Mouse (Mus musculus) limb, embryonic 12.5 days (tissue): ENCODE data around the gene Alx1. TPM values are rescaled to one million over a fixed set of nuclear protein-coding genes. Genes with fewer than 3 reads are reported as not detected.

Experiments
- ATAC-seq: fragments of 200-750 bp; cut with Nextera tagmentation; 2 replicates; pipeline ENCODE4 v1.8.0; 2017; ENCODE audit warnings: low read depth, moderate TSS enrichment; ENCODE audit not compliant: insufficient number of reproducible peaks, insufficient read depth, low FRiP score, low TSS enrichment
- H3K27ac ChIP-seq: fragments of 300-500 bp; sonication (generic); 2 replicates; pipeline ENCODE4 v1.5.1; 2016; ENCODE audit warnings: mild to moderate bottlenecking, moderate library complexity
- H3K27me3 ChIP-seq: fragments of 300-500 bp; sonication (generic); 2 replicates; pipeline ENCODE4 v1.6.1; 2016; ENCODE audit warnings: mild to moderate bottlenecking, moderate library complexity
- H3K36me3 ChIP-seq: fragments of 300-500 bp; sonication (generic); 2 replicates; pipeline ENCODE4 v1.6.1; 2016; ENCODE audit warnings: mild to moderate bottlenecking, moderate library complexity
- H3K4me1 ChIP-seq: fragments of 300-500 bp; sonication (generic); replicated peaks from 2 replicates; pipeline ENCODE4 v1.6.1; 2016
- H3K4me2 ChIP-seq: fragments of 300-500 bp; sonication (generic); 2 replicates; pipeline ENCODE4 v1.6.1; 2016; ENCODE audit warnings: mild to moderate bottlenecking, moderate library complexity
- H3K4me3 ChIP-seq: fragments of 300-500 bp; sonication (generic); replicated peaks from 2 replicates; pipeline ENCODE4 v1.5.1; 2016; ENCODE audit warnings: mild to moderate bottlenecking
- H3K9ac ChIP-seq: fragments of 300-500 bp; sonication (generic); replicated peaks from 2 replicates; pipeline ENCODE4 v1.6.1; 2016; ENCODE audit warnings: mild to moderate bottlenecking, moderate library complexity
- H3K9me3 ChIP-seq: fragments of 300-500 bp; sonication (generic); 2 replicates; pipeline ENCODE4 v1.6.1; 2016; ENCODE audit warnings: mild to moderate bottlenecking, moderate library complexity
- WGBS: fragments of 180-500 bp; shearing (Covaris S2); methylation state at CpG from one replicate; pipeline ENCODE4 v1.1.7; 2016; 5-methylcytosine and 5-hydroxymethylcytosine counted together
- polyA plus RNA-seq: library from polyadenylated mRNA; unstranded; fragments of >200 nt; fragmentation: Nextera tagmentation; extraction: Ambion mirVana; gene quantifications from 2 replicates; pipeline ENCODE4 v1.2.1, GENCODE M21; 2016

Gene Alx1
- polyA plus RNA-seq, 1 experiment from 2014 or later = 4.1 TPM

DNA sequence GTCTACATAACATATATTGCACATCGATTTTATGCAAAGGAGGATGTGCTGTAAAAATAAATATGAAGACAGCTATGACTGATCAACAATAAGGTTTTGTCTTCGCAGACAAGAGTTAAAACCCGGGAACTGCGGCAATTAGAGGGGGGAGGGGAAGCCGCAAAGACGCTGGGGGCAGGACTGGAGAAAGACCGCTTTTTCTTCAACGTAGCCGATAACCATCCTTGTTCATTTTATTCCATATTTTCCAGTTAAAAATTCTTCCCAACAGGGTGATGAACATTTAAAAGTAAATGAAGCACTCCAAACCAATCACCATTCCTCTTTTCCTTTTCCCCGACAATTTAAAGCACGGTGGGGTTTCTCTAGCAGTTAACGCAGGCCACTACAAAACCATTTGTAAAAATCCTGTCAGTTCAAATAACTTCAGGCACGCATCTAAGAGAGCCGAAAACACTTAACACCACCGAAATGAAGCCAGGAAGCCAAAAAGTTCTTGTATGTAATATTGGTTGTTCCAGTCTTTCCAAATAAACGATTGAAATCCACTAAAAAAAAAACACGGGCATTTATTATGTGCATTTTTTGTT lies 3.3 kb downstream of the Alx1 start:
- H3K9me3 ChIP-seq = no peaks in the 10 kb centered on the region
- H3K4me3 ChIP-seq = peak overlapping the region; percentile 42
- WGBS = under 1% methylated on average over 17 of the region's 17 CpGs
- peak overlapping the region; percentile 65 for H3K4me2 ChIP-seq
- H3K27me3 ChIP-seq = peaks cover 52% of the 10 kb centered on the region
- no peaks in the 10 kb centered on the region for H3K36me3 ChIP-seq
- H3K4me1 ChIP-seq = peaks cover 18% of the 10 kb centered on the region
- no peak overlapping the region for H3K27ac ChIP-seq
- no peak for ATAC-seq
- no peak overlapping the region for H3K9ac ChIP-seq

DNA sequence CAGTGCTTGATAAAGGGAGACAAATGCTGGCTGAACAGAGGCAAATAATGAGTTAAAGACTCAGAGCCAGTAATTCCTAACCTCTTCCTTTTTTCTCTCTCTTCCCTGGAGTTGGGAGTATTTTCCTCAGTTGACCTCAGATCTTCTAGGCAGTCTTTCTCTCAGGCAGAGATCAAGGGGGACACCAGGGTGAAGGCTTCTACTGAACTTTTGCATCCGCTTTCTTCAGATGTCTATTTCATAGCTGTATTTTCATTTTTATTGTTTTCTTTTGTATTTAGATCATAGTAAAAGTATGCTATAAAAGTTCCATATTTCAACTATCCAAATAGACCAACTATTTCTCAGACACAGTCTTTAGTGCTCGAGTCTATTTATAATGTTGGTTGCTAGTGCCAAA lies 27.5 kb downstream of the Alx1 start:
- ATAC-seq = no peak
- Histone ChIP-seq H3K4me1 (0 out of 2 replicates have a peak, but pooled peaks cover 5% of the 10 kb centered on the region), H3K27me3 (no peaks in the 10 kb centered on the region), H3K9me3 (no peaks in the 10 kb centered on the region), H3K4me3 (no peak overlapping the region), H3K4me2 (no peak overlapping the region), H3K9ac (no peak overlapping the region), H3K36me3 (no peaks in the 10 kb centered on the region), H3K27ac (no peak overlapping the region)
- WGBS = 82% methylated on average over 2 of the region's 2 CpGs

DNA sequence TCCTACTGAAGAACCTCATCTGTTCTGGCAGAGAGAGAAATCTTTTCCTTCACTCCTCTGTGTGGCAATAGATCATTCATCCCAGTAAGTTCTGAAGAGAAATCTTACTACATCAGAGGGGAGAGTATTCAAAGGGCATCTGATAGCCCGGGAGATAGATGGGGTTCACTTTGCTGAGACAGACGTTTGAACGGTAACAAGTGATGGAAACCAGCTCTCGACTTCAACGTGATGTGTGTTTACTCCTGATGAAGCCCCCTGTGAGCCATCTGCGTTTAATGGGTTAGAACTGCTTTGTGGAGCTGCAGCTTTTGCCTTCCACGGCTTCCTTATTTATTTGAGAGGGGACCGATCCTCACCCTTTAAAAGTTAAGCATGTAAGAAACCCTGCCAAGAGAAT lies 29.1 kb downstream of the Alx1 start:
- 11% methylated on average over 8 of the region's 8 CpGs for WGBS
- H3K9ac ChIP-seq = no peak overlapping the region

DNA sequence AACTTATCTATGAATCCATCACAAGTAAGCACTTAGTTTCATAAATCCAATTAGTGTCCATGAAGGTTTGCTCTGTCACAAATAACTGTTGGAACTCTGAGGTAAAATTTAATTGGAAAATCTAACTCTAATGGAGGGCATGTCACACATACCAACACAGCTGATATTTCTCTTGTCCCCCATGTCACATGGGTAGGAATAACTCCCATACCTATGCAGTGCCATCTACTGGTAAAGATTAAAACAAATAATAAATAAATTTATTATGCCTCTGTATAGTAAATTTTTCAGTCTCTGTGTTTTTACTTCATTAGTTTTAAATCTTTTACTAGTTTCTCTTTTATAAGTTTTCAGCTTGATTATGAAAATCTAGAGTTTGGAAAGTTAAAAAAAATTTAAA lies 30.4 kb downstream of the Alx1 start:
- no peak overlapping the region for H3K4me3 ChIP-seq
- no peak overlapping the region for H3K9ac ChIP-seq
- no peak for ATAC-seq
- H3K4me2 ChIP-seq = no peak overlapping the region
- H3K27me3 ChIP-seq = no peaks in the 10 kb centered on the region
- H3K9me3 ChIP-seq = no peaks in the 10 kb centered on the region
- H3K4me1 ChIP-seq = 0 out of 2 replicates have a peak, but pooled peaks cover 5% of the 10 kb centered on the region
- H3K27ac ChIP-seq = no peak overlapping the region
- H3K36me3 ChIP-seq = no peaks in the 10 kb centered on the region

More for the DNA sequence above, 29.1 kb downstream of the Alx1 start:
- H3K4me3 ChIP-seq = no peak overlapping the region
- peak overlapping the region; percentile 43 for H3K4me2 ChIP-seq
- H3K27me3 ChIP-seq = no peaks in the 10 kb centered on the region
- H3K4me1 ChIP-seq = 0 out of 2 replicates have a peak, but pooled peaks cover 5% of the 10 kb centered on the region
- no peaks in the 10 kb centered on the region for H3K9me3 ChIP-seq
- no peaks in the 10 kb centered on the region for H3K36me3 ChIP-seq
- ATAC-seq = no peak
- H3K27ac ChIP-seq = no peak overlapping the region

DNA sequence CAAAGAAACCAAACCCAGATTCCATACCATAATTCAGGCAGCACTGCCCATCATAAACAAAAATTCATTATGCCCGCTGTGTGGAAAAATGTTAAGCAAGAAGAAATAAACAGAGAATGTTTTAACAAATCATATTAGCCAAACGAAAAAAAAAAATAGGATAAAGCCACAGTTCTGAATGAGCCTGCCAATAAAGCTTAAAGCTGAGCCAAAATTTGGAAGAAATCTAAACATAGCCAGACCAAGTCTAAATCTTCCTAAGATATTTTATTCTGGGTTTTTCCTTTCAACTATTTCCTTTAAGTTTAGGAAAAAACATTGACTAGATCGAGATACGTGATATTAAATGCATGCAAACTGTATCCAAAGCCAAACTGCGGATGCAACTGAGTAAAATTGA lies 54.9 kb downstream of the Alx1 start:
- Histone ChIP-seq H3K4me2 (no peak overlapping the region), H3K9ac (no peak overlapping the region), H3K9me3 (no peaks in the 10 kb centered on the region), H3K4me3 (no peak overlapping the region), H3K4me1 (no peaks in the 10 kb centered on the region), H3K27me3 (no peaks in the 10 kb centered on the region), H3K27ac (no peak overlapping the region), H3K36me3 (no peaks in the 10 kb centered on the region)
- ATAC-seq = no peak
- WGBS = 89% methylated on average over 5 of the region's 5 CpGs

DNA sequence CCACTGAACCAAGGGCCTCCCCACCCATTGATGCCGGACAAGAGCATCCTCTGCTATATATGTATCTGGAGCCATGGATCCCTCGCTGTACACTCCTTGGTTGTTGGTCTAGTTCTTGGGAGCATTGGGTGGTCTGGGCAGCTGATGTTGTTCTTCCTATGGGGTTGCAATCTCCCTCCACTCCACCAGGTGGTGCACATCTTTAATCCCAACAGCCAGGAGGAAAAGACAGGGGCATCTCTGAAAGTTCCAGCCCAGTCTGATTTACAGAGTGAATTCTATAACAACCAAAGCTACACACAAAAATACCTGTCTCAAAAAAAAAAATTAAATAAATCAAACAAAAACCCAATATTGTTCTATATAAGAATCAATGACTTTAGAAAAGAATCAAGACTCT lies 70.4 kb downstream of the Alx1 start:
- Histone ChIP-seq H3K4me1 (no peaks in the 10 kb centered on the region), H3K9ac (no peak overlapping the region), H3K4me2 (no peak overlapping the region), H3K27ac (no peak overlapping the region), H3K4me3 (no peak overlapping the region), H3K27me3 (no peaks in the 10 kb centered on the region), H3K9me3 (no peaks in the 10 kb centered on the region), H3K36me3 (no peaks in the 10 kb centered on the region)
- 84% methylated on average over 2 of the region's 2 CpGs for WGBS
- ATAC-seq = no peak

Other genes with a start within 250 kb of the Alx1 start
- gene Lrriq1, start 206.1 kb upstream of the Alx1 start, polyA plus RNA-seq = 0.13 and 0.19 TPM in 2 replicates